Mouse (Mus musculus): ENCODE results near the gene Hsdl2. TPM values are rescaled to one million over a fixed set of nuclear protein-coding genes. Genes with fewer than 3 reads are reported as not detected.
"Not testable (repeated sequence)": the region's sequence is repeated elsewhere in the genome, so short reads cannot be mapped to it uniquely, and the experiment has no call there.

Gene Hsdl2
- total RNA-seq, 2 experiments from 2014 or later: 64.9 to 67.0 TPM

GRCm38 (mm10) chr4:59560141-59560540 is 21.2 kb upstream of the Hsdl2 start:
- DNase-seq (ENCODE audit: low spot score in 2 of 2): no peak

DNA sequence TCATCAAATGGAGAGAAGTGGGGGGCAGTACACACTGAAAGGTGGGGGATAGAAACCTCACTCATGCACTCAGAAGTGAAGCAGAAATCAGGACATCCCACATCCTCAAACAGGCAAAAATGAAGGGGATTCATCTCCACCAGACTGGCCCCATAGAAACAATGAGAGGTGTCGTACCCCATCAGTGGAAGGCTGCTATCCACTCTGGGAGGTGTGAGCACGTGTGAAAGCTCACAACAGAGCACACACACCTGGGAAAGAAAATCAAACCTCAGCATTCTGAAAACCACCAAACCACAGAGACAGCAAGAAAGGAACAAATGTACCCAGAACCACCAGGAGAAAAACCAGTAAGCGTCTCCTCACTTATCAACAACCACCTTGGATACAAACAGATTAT is 17.2 kb upstream of the Hsdl2 start:
- no peak for DNase-seq (ENCODE audit: low spot score in 2 of 2)

GRCm38 (mm10) chr4:59565571-59566188 is 15.7 kb upstream of the Hsdl2 start:
- no peak for DNase-seq (ENCODE audit: low spot score in 2 of 2)

DNA sequence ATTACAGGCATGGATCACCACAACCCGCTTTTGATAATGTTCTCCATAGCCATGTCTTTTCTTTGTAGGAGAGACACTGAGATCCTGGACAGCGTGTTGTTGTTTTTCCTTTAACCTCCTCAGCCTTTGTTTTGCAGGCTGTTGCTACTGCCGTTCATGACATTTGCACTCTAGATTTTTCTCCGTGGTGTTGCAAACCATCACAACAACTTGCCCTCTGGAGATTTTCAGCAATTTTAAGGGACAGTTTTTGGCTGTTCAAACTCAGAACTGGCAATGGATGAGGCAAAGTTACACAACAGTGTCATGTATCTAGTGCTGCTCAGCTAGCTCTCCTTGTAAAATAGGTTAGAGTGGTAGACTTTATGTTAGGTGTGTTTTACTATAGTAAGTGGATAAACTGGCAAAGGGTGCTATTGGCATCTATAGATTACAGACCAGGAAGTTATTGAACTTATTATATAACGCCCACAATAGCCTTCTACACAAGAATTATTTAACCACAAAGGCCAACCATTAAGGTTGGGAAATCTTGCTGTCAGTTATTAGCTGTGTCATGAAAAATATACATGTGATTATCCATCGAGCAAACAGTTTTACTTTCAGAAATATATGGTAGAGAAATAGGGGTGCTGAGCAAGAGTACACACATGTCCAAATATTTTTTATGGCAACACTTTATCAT is 13.6 kb upstream of the Hsdl2 start:
- no peak for DNase-seq (ENCODE audit: low spot score in 2 of 2)

- peak; percentile 18 to 61 for DNase-seq (ENCODE audit: low spot score in 2 of 2)
Measured at GRCm38 (mm10) chr4:59569538-59569937, 11.8 kb upstream of the Hsdl2 start.

GRCm38 (mm10) chr4:59570519-59570918 is 10.8 kb upstream of the Hsdl2 start:
- not testable (repeated sequence) for DNase-seq (ENCODE audit: low spot score in 2 of 2)

- DNase-seq (ENCODE audit: low spot score in 2 of 2): no peak
Measured at GRCm38 (mm10) chr4:59572521-59573118, 8.7 kb upstream of the Hsdl2 start.

DNA sequence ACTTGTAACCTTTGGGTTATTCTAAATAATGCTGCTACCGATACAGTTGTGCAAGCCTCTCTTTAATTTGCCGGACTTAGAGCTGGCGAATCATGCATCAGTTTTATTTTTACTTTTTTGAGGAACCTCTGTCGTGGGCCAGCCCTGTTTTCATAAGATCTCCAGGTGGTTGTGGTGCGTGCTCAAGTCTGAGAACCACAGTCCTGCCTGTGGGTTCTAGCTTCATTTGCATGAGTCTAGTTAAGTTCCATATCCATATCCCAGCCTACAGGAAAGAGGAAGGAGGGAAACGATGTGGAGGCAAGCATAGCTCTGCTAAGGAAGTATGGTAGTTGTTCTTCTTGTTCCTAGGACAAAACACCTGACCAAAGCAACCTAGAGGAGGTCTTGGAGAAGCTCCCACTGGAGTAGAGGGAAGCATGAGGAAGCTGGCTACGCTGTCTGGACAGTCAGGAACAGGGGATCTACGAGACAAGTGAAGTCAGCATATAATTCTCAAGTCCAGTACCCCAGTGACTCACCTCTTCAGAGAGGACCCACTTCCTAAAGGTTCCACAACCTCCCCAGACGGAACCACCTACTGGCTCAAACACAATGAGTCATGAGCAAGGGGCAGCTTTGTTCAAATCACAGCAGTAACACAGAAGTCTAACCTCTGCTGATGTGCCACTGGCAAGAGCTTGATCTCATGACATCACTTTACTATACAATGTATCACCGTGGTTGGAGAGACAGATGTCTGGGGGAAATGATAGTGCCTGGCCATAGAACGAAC is 6.0 kb upstream of the Hsdl2 start:
- no peak for DNase-seq (ENCODE audit: low spot score in 2 of 2)

- peak in 1 of 2 experiments; percentile 32 for DNase-seq (ENCODE audit: low spot score in 2 of 2)
Measured at GRCm38 (mm10) chr4:59580495-59581281, 675 bp upstream of the Hsdl2 start.

DNA sequence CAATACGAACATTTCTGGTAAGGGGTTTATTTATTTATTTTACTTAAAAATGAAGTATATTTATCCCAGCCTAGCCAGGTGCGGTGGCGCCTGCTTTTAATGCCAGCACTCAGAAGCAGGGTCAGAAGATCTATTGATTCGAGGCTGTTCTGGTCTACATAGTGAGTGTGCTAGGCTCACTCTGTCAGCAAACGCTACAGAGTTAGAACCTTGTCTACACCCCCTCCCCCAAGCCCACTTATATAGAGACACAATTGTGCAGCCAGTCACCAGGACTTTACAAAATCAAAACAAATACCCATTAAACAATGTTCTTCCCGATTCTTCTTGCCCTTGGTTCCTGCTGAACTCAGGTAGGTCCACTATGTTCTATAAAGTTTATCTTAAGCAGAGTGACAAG is 823 bp downstream of the Hsdl2 start:
- DNase-seq (ENCODE audit: low spot score in 2 of 2): no peak

DNA sequence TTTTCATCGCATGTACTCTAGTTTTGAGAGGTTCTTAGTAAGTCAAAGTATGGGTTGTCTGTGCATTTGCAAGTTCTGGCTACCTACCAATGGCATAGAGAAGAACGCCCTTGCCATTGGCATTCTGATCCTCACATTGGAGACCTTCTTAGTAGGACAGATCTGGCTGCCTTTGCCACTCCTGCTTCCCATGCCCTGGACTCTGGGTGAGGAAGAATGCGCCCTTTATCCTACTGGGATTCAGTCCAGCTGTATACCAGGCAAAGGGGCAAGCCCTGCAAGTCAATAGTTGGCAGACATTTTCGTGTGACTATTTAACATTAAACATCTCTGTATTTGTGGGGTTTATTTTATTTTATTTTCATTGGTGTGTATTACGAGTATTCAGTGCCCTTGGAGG is 3.7 kb downstream of the Hsdl2 start:
- DNase-seq (ENCODE audit: low spot score in 2 of 2): no peak

- no peak for DNase-seq (ENCODE audit: low spot score in 2 of 2)
Measured at GRCm38 (mm10) chr4:59587215-59587871, 6.0 kb downstream of the Hsdl2 start.

- DNase-seq (ENCODE audit: low spot score in 2 of 2): no peak
Measured at GRCm38 (mm10) chr4:59587872-59588226, 6.5 kb downstream of the Hsdl2 start.

GRCm38 (mm10) chr4:59594614-59595013 is 13.3 kb downstream of the Hsdl2 start:
- DNase-seq (ENCODE audit: low spot score in 2 of 2): no peak

- DNase-seq (ENCODE audit: low spot score in 2 of 2): no peak
Measured at GRCm38 (mm10) chr4:59596556-59596955, 15.2 kb downstream of the Hsdl2 start.

DNA sequence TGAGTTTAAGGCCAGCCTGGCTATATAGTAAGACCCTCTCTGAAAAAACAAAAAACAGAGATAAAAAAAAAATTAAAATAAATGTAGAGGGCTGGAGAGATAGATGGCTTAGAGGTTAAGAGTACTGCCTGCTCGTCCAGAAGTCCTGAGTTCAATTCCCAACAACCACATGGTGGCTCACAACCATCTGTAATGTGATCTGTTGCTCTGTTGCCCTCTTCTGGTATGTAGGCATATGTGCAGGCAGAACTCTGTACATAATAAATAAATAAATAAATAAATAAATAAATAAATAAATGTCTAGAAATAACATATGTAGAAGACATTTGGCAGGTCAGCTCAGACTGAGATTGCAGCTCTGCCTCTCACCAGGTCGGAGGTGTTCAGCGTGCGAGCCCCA is 21.3 kb downstream of the Hsdl2 start:
- DNase-seq (ENCODE audit: low spot score in 2 of 2): no peak

DNA sequence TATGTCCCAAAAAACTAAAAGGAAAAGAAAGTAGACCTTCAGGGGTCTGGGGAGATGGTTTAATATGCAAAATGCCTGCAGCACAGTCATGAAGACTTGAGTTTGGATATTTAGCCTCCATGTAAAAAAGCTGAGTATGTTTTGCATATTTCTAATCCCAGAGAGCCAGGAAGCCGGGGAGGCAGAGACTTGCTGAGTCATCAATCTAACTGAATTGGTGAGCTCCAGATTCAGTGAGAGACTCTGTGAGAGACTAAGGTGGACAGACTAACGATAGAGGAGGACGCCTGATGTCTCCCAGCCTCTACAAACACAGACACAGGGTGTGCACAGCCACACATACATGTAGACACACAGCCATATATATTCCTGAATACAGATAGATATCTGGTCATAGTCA is 23.5 kb downstream of the Hsdl2 start:
- no peak for DNase-seq (ENCODE audit: low spot score in 2 of 2)

- DNase-seq (ENCODE audit: low spot score in 2 of 2): no peak
Measured at GRCm38 (mm10) chr4:59605501-59605900, 24.1 kb downstream of the Hsdl2 start.

DNA sequence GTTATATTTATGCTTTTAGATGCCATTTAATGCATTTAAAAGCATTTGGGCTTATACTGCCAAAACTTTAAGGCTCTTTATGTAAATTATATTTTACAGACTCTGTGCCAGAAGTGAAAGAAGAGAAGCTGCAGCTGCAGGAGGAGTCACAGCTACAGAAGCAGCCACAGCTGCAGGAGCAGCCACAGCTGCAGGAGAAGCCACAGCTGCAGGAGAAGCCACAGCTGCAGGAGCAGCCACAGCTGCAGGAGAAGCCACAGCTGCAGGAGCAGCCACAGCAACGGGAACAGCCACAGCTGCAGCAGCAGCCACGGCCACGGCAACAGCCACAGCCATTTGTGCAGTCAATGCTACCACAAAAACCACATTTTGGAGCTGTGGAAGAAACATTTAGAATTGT is 29.0 kb downstream of the Hsdl2 start:
- no peak for DNase-seq (ENCODE audit: low spot score in 2 of 2)

- no peak for DNase-seq (ENCODE audit: low spot score in 2 of 2)
Measured at GRCm38 (mm10) chr4:59614986-59615385, 33.6 kb downstream of the Hsdl2 start.

Measured in adrenal gland, postnatal 4 days (tissue).